Mouse (Mus musculus) heart, embryonic 10.5 days (tissue): ENCODE measurements at regions not wholly inside any gene's neighbourhood (a gene's known extent, or its start where the extent isn't known, plus 50 kb on each side); places are given as distances from the start of the nearest gene placed in this dataset.

Source experiments
- DNase-seq: peaks from one replicate; pipeline ENCODE4 v3.0.0-alpha.2; 2017; ENCODE audit warnings: low spot score
- H3K27ac ChIP-seq: fragments of 300-500 bp; sonication (generic); 2 replicates; pipeline ENCODE4 v1.5.1; 2016; ENCODE audit warnings: mild to moderate bottlenecking
- H3K27me3 ChIP-seq: fragments of 300-500 bp; sonication (generic); 2 replicates; pipeline ENCODE4 v1.6.1; 2016; ENCODE audit warnings: mild to moderate bottlenecking; ENCODE audit not compliant: poor library complexity, insufficient read depth, severe bottlenecking
- H3K36me3 ChIP-seq: fragments of 300-500 bp; sonication (generic); 2 replicates; pipeline ENCODE4 v1.6.1; 2016; ENCODE audit warnings: mild to moderate bottlenecking, moderate library complexity
- H3K4me1 ChIP-seq: fragments of 300-500 bp; sonication (generic); 2 replicates; pipeline ENCODE4 v1.6.1; 2016; ENCODE audit warnings: mild to moderate bottlenecking
- H3K4me3 ChIP-seq: fragments of 300-500 bp; sonication (generic); 2 replicates; pipeline ENCODE4 v1.5.1; 2016; ENCODE audit warnings: mild to moderate bottlenecking, moderate library complexity
- H3K9me3 ChIP-seq: fragments of 300-500 bp; sonication (generic); 2 replicates; pipeline ENCODE4 v1.6.1; 2016; ENCODE audit warnings: mild to moderate bottlenecking, moderate library complexity
- WGBS: fragments of 180-500 bp; shearing (Covaris S2); methylation state at CpG from one replicate; pipeline ENCODE4 v1.1.7; 2016; 5-methylcytosine and 5-hydroxymethylcytosine counted together

DNA sequence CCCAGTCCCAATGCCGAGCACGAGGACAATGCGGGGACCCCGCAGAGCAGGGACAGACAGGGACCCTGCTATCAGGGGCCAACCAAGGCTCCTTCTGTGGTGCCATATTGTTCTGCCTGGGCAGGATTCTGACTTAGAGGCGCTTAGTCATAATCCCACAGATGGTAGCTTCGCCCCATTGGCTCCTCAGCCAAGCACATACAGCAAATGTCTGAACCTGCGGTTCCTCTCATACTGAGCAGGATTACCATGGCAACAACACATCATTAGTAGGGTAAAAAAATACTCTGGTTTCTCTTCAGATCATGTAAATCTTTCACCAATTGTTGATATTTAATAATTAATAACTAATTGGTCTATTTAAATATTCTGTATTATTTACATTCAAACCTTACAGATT lies 2140.3 kb upstream of the Cdh20 start:
- Histone ChIP-seq H3K4me3 (no peak overlapping the region), H3K27ac (no peak overlapping the region), H3K4me1 (no peaks in the 10 kb centered on the region), H3K36me3 (no peaks in the 10 kb centered on the region), H3K27me3 (no peaks in the 10 kb centered on the region), H3K9me3 (no peaks in the 10 kb centered on the region)
- 84% methylated on average over 7 of the region's 7 CpGs for WGBS
- peak; percentile 97 for DNase-seq

DNA sequence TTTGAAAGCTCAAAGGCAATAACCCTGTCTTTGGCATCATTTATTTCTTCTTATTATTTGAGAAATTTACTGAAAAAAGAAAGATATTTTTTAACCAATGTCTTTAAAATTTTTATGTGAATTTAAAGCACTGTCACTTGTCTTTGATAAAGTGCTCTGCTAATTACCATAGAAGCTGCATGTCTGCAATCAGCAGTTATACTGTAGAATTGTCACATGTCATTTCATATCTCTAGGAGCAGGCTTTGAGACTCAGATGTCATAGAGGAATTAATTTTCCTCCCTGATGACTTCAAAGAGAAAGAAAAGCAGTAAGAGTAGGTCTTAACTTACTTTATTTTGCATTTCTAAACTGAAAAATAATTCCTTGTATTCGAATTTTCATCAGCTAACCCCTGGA lies 2123.9 kb upstream of the Cdh20 start:
- Histone ChIP-seq H3K27me3 (no peaks in the 10 kb centered on the region), H3K4me1 (no peaks in the 10 kb centered on the region), H3K4me3 (no peak overlapping the region), H3K9me3 (no peaks in the 10 kb centered on the region), H3K36me3 (no peaks in the 10 kb centered on the region), H3K27ac (no peak overlapping the region)
- 60% methylated on average over 1 of the region's 1 CpGs for WGBS
- no peak for DNase-seq

DNA sequence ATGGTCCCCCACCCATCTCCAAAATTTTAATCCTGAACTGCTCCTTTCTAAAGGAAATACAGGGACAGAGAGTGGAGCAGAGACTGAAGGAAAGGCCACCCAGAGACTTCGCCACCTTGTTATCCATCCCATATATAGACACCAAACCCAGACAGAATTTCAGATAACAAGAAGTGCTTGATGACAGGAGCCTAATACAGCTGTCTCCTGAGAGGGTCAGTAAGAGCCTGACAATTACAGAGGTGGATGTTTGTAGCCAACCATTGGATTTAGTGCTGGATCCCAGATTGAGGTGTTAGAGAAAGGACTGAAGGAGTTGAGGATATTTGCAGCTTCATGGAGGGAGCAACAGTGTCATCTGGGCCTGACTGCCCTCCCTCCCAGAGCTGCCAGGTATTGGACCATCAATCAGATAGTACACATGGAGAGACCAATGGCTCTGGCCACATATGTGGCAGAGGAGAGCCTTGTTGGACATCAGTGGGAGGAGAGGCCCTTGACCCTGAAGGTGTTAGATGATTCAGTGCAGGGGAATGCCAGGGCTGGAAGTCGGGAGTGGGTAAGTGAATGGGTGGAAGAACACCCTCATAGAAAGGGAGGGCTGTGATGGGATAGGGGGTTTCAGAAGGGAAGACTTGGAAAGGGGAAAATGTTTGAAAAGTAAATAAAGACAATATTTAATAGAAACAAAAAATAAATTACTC lies 2080.8 kb upstream of the Cdh20 start:
- WGBS, result 39% methylated on average over 2 of the region's 2 CpGs
- DNase-seq, result peak; percentile 87
- no peaks in the 10 kb centered on the region for H3K36me3 ChIP-seq
- no peaks in the 10 kb centered on the region for H3K4me1 ChIP-seq
- H3K27me3 ChIP-seq, result no peaks in the 10 kb centered on the region
- 0 out of 2 replicates have a peak overlapping the region, but pooled peaks have one; percentile 22 for H3K27ac ChIP-seq
- no peaks in the 10 kb centered on the region for H3K9me3 ChIP-seq
- no peak overlapping the region for H3K4me3 ChIP-seq

DNA sequence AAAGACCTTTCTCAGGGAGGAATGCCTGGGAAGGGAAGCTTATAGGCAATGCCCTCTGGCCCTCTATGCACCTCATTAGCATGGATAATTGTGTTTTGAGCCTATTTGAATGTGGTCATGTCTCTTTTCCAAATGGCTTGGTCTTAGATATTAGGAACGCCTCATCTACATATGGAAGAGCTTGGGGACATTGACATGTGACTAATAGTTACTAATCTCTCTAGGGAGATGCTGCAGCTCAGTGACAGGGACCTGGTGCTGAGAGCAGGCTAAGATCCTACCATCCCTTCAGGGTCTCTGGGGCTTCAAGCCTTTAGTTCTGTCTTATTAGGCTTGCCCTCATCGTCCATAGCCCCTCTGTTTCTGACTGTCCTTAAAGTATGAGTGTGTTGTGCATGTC lies 2051.9 kb upstream of the Cdh20 start:
- 80% methylated on average over 2 of the region's 2 CpGs for WGBS
- H3K27me3 ChIP-seq, result no peaks in the 10 kb centered on the region

DNA sequence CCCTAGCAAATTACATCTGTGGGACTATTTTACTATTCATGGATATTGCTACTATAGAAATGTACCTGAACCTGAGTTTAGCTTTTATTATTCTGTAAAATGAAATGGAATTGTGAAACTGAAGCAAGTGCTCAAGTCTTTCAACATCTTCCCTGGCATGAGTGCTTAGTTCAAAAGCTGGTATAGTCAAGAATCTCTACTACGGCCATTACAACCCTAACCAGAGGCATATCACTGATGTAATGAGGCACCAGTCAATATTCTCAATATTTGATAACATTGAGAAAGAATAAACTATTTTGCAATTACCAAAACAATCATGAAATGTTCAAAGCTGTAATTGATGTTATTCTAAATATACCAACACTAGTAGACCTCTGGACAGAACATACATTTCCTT lies 2034.3 kb upstream of the Cdh20 start:
- no peaks in the 10 kb centered on the region for H3K9me3 ChIP-seq
- 97% methylated on average over 1 of the region's 1 CpGs for WGBS
- H3K27me3 ChIP-seq, result no peaks in the 10 kb centered on the region
- no peak for DNase-seq
- no peaks in the 10 kb centered on the region for H3K4me1 ChIP-seq
- no peaks in the 10 kb centered on the region for H3K36me3 ChIP-seq
- no peak overlapping the region for H3K27ac ChIP-seq
- no peak overlapping the region for H3K4me3 ChIP-seq

More for the DNA sequence above, 2051.9 kb upstream of the Cdh20 start:
- no peak overlapping the region for H3K4me3 ChIP-seq
- no peak overlapping the region for H3K27ac ChIP-seq
- no peaks in the 10 kb centered on the region for H3K4me1 ChIP-seq
- DNase-seq, result no peak
- no peaks in the 10 kb centered on the region for H3K36me3 ChIP-seq
- no peaks in the 10 kb centered on the region for H3K9me3 ChIP-seq

DNA sequence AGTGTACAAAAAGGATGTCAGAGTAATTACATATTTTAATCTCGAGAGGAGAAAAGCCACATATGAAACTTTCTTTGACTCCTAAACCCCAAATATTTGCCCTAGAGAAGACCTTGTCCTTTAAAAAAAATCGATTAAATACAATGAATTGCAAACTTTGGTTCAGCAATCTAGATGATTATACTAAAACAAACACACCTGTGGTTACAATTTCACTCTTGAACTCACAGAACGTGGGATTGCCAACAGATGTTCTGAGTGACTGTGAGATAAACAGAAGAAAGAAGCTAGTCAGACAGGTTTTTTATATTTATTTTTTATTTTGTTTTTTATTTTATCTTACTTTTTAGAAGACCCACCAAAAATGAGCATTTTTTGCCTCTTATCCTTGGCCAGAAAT lies 2032.9 kb upstream of the Cdh20 start:
- no peak for DNase-seq
- H3K27me3 ChIP-seq, result no peaks in the 10 kb centered on the region
- no peaks in the 10 kb centered on the region for H3K36me3 ChIP-seq
- no peaks in the 10 kb centered on the region for H3K4me1 ChIP-seq
- H3K9me3 ChIP-seq, result no peaks in the 10 kb centered on the region
- H3K27ac ChIP-seq, result no peak overlapping the region
- no peak overlapping the region for H3K4me3 ChIP-seq
- 72% methylated on average over 3 of the region's 3 CpGs for WGBS

DNA sequence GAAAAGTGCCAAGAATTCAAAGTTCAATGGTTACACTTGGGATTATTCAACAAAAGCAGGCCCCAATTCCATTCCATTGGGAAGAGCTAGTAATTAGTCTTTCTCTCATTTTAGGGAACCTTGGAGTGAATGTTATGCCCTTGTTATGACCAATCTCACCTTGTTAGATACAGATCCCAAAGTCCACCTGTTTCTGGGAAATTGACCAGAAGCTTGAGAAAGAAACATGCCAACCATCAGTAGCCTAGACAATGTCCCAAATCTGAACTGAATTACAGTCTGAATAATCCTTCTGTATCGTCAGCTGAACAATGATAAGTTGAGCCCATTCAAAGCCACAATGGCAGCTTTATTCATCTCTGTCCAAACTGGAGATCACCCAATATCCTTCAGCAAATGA lies 2010.4 kb upstream of the Cdh20 start:
- no peak overlapping the region for H3K27ac ChIP-seq
- H3K9me3 ChIP-seq, result no peaks in the 10 kb centered on the region
- no peak overlapping the region for H3K4me3 ChIP-seq
- no peaks in the 10 kb centered on the region for H3K27me3 ChIP-seq
- DNase-seq, result no peak
- no peaks in the 10 kb centered on the region for H3K4me1 ChIP-seq
- WGBS, result 78% methylated on average over 1 of the region's 1 CpGs
- H3K36me3 ChIP-seq, result no peaks in the 10 kb centered on the region
